Mouse (Mus musculus) megakaryocyte, embryonic 14.5 days (primary cell): ENCODE results near the gene Mvd.

Experiments used
- FLI1 ChIP-seq: IDR thresholded peaks from 2 replicates; pipeline ENCODE4 v1.6.1; 2012; ENCODE audit warnings: low read length, inconsistent platforms, mixed read lengths
- GATA1 ChIP-seq: IDR thresholded peaks from 3 replicates; pipeline ENCODE4 v1.6.1; 2012; ENCODE audit warnings: mixed read lengths, low read length, inconsistent platforms, borderline replicate concordance

DNA sequence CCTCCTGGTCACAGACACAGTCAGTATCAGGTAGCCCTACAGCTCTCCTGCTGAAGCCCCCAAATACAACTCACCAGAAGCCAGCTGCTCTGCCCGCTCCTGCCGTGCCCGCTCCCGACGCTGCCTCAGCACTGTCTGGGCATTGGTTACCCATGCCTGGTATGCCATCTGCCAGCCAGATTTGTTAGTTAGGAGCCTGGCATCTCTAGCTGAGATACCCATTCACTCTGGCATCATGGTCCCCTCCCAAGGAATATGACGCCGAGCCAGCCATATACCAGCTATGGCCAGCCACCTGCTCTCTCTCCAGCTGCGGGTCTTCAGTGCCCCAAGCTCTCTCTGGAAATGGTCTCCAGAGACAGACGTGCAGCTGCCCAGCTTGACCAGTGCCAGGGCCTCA, 45.2 kb upstream of the Mvd start:
- no peak for TF ChIP-seq GATA1
- TF ChIP-seq FLI1, result no peak
